Mouse (Mus musculus) v-Abl transformed pro-B cells (cell line): ENCODE results near the gene Ccdc47.

Experiments
- in situ Hi-C, 2 experiments: fragments of 400-800 bp; cut with MboI; formaldehyde crosslinking; loops; one replicate each; pipeline ENCODE4 v1.15.1; 2025; ENCODE audit not compliant: unreplicated experiment in 2 of 2

The Ccdc47 gene

GRCm38 (mm10) chr11:106167435-106167834 is 48.7 kb downstream of the Ccdc47 start:
- in situ Hi-C loops: loop anchor here in 1 of 2 experiments (10.0 kb wide), 1 partner anchor 227 kb away; no protein-coding TSS in a partner anchor

- in situ Hi-C loops: loop anchor here in 1 of 2 experiments (10.0 kb wide), 1 partner anchor 230 kb away; no protein-coding TSS in a partner anchor
Measured at GRCm38 (mm10) chr11:106164601-106165180, 51.5 kb downstream of the Ccdc47 start.

GRCm38 (mm10) chr11:106163546-106163945 is 52.6 kb downstream of the Ccdc47 start:
- in situ Hi-C loops: loop anchor here in 1 of 2 experiments (10.0 kb wide), 1 partner anchor 231 kb away; no protein-coding TSS in a partner anchor

GRCm38 (mm10) chr11:106162237-106162636 is 53.9 kb downstream of the Ccdc47 start:
- in situ Hi-C loops: loop anchor here in 1 of 2 experiments (10.0 kb wide), 1 partner anchor 233 kb away; no protein-coding TSS in a partner anchor

GRCm38 (mm10) chr11:106160841-106161721 is 55.1 kb downstream of the Ccdc47 start, which contains the start of the genes Gm10840 and Limd2:
TSS of gene Gm10840 (plus strand) at chr11:106160850.
TSS of gene Limd2 (minus strand) at chr11:106160860.
- in situ Hi-C loops: loop anchor here in 1 of 2 experiments (10.0 kb wide), 1 partner anchor 234 kb away; no protein-coding TSS in a partner anchor

GRCm38 (mm10) chr11:106159921-106160840 is 56.0 kb downstream of the Ccdc47 start:
- in situ Hi-C loops: loop anchor here (10.0 kb wide), 4 partner anchors 75 to 235 kb away; no protein-coding TSS in a partner anchor

GRCm38 (mm10) chr11:106159216-106159920 is 56.8 kb downstream of the Ccdc47 start:
- in situ Hi-C loops: loop anchor here (10.0 kb wide), 3 partner anchors 75 to 165 kb away; no protein-coding TSS in a partner anchor

GRCm38 (mm10) chr11:106158930-106159215 is 57.3 kb downstream of the Ccdc47 start:
- in situ Hi-C loops: loop anchor here (10.0 kb wide), 3 partner anchors 76 to 166 kb away; no protein-coding TSS in a partner anchor

GRCm38 (mm10) chr11:106158081-106158929 is 57.8 kb downstream of the Ccdc47 start:
- in situ Hi-C loops: loop anchor here (10.0 kb wide), 3 partner anchors 76 to 166 kb away; no protein-coding TSS in a partner anchor

- in situ Hi-C loops: loop anchor here (10.0 kb wide), 3 partner anchors 78 to 168 kb away; no protein-coding TSS in a partner anchor
Measured at GRCm38 (mm10) chr11:106157154-106157553, 59.0 kb downstream of the Ccdc47 start.

- in situ Hi-C loops: loop anchor here (10.0 kb wide), 3 partner anchors 79 to 169 kb away; no protein-coding TSS in a partner anchor
Measured at GRCm38 (mm10) chr11:106156257-106156656, 59.9 kb downstream of the Ccdc47 start.

- in situ Hi-C loops: loop anchor here (10.0 kb wide), 3 partner anchors 79 to 169 kb away; no protein-coding TSS in a partner anchor
Measured at GRCm38 (mm10) chr11:106155761-106156160, 60.4 kb downstream of the Ccdc47 start.

- in situ Hi-C loops: loop anchor here (10.0 kb wide), 3 partner anchors 80 to 170 kb away; no protein-coding TSS in a partner anchor
Measured at GRCm38 (mm10) chr11:106154770-106155169, 61.4 kb downstream of the Ccdc47 start.

GRCm38 (mm10) chr11:106154091-106154490 is 62.1 kb downstream of the Ccdc47 start:
- in situ Hi-C loops: loop anchor here (10.0 kb wide), 3 partner anchors 81 to 171 kb away; no protein-coding TSS in a partner anchor

GRCm38 (mm10) chr11:106152132-106152531 is 64.0 kb downstream of the Ccdc47 start:
- in situ Hi-C loops: loop anchor here (10.0 kb wide), 3 partner anchors 83 to 173 kb away; no protein-coding TSS in a partner anchor

GRCm38 (mm10) chr11:106151219-106151618 is 64.9 kb downstream of the Ccdc47 start:
- in situ Hi-C loops: loop anchor here (10.0 kb wide), 3 partner anchors 84 to 174 kb away; no protein-coding TSS in a partner anchor
